Mouse (Mus musculus) ES-E14 (cell line): ENCODE results near the gene Gm49380.

Source experiments
- CHD2 ChIP-seq: IDR thresholded peaks from 2 replicates; pipeline ENCODE4 v1.6.1; 2014; ENCODE audit warnings: mild to moderate bottlenecking, low read depth, low read length, inconsistent platforms
- HCFC1 ChIP-seq: IDR thresholded peaks from 2 replicates; pipeline ENCODE4 v1.6.1; 2012; ENCODE audit warnings: low read length, inconsistent platforms, borderline replicate concordance; ENCODE audit not compliant: insufficient read depth
- MAFK ChIP-seq: IDR thresholded peaks from 2 replicates; pipeline ENCODE4 v1.6.1; 2014; ENCODE audit warnings: mild to moderate bottlenecking, low read depth, low read length, inconsistent platforms; ENCODE audit not compliant: insufficient read depth
- ZC3H11A ChIP-seq: IDR thresholded peaks from 2 replicates; pipeline ENCODE4 v1.6.1; 2012; ENCODE audit warnings: low read depth, mild to moderate bottlenecking, inconsistent platforms, low read length, borderline replicate concordance
- ZNF384 ChIP-seq: IDR thresholded peaks from 2 replicates; pipeline ENCODE4 v1.6.1; 2012; ENCODE audit warnings: low read depth, low read length, inconsistent platforms

- TF ChIP-seq ZNF384: no peak
- TF ChIP-seq ZC3H11A: no peak
- TF ChIP-seq HCFC1: no peak
- TF ChIP-seq MAFK: no peak
- no peak for TF ChIP-seq CHD2
Observed at GRCm38 (mm10) chr9:44143421-44143820, 30.1 kb upstream of the Gm49380 start.
